In the genomic region with DNA sequence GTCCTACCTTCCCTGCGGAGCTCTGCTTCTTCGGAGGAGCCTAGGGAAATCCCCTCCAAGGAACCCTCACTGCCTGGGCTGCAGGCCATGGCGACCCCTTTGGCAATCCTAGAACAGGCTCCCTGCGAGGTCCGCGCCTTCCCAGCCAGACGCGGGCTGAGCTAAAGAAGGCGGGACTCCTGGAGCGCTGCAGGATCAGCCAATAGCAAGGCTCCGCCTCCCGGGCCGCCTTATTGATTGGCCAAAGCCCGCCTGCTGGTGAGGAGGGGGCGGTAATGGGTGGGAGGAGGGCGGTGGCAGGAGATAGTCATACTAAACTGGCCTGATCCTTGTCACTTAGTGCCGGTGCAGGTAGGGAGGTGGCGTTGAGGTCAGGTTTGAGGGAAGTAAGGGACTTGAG, we compare ENCODE assay signal across 8 mouse cellular contexts. TPM values are rescaled to one million over a fixed set of nuclear protein-coding genes. Genes with fewer than 3 reads are reported as not detected.
DNase-seq lines count a peak whose midpoint lies in the region; ATAC-seq and TF ChIP-seq lines count a peak whose summit lies in the region.

No protein-coding gene starts in this region.

- H3K27me3 ChIP-seq in intestine, postnatal 0 days (replicated peaks; ENCODE audit: control insufficient read depth, insufficient read depth, low read length): no peaks in the 10 kb centered on the region

- H3K4me3 ChIP-seq in intestine, postnatal 0 days (ENCODE audit: low read depth, low read length): peak overlapping the region; percentile 23

- no peak for ATAC-seq in CD4-positive, CD25-positive, alpha-beta regulatory T cell, adult 4 months
- peak; percentile 47 for ATAC-seq in intestine, postnatal 0 days
- peak; percentile 35; the same call in 1 of the 2 replicates for ATAC-seq in megakaryocyte-erythroid progenitor cell, adult 5-6 weeks (replicated peaks; ENCODE audit: low FRiP score, low TSS enrichment, poor library complexity, severe bottlenecking)

- peak; percentile 15 for DNase-seq in CD4-positive, CD25-positive, alpha-beta regulatory T cell, adult 2 months (ENCODE audit: low read depth, low spot score)
- DNase-seq in embryo, embryonic 9.5 days (ENCODE audit: extremely low spot score): peak; percentile 84
- peak; percentile 47 to 56 for DNase-seq in heart, adult 18-20 months
- DNase-seq in left cerebral cortex, postnatal 36 days (ENCODE audit: low spot score in 2 of 2): peak; percentile 62 to 72
- DNase-seq in right cerebral cortex, postnatal 4 days: peak; percentile 85

- H3K4me1 ChIP-seq in intestine, postnatal 0 days (replicated peaks; ENCODE audit: control insufficient read depth, insufficient read depth, low read length): no peaks in the 10 kb centered on the region

- H3K4me2 ChIP-seq in intestine, postnatal 0 days (replicated peaks; ENCODE audit: low read depth): peak overlapping the region; percentile 62

- WGBS in intestine, postnatal 0 days: under 1% methylated on average over 18 of the region's 18 CpGs

- no peak overlapping the region for H3K9ac ChIP-seq in intestine, postnatal 0 days (ENCODE audit: low read depth, low read length)

- no peak overlapping the region for H3K27ac ChIP-seq in intestine, postnatal 0 days (ENCODE audit: low read depth, low read length)

- no peaks in the 10 kb centered on the region for H3K36me3 ChIP-seq in intestine, postnatal 0 days (ENCODE audit: control insufficient read depth, insufficient read depth)

- H3K9me3 ChIP-seq in intestine, postnatal 0 days (ENCODE audit: control insufficient read depth): no peaks in the 10 kb centered on the region

- intact Hi-C loops in left cerebral cortex, postnatal 36 days (cut with DNase I): no loop called here

- TF ChIP-seq CTCF in intestine, postnatal 0 days (IDR thresholded peaks at IDR 0.05; ENCODE audit: low read depth): peak; percentile 15; the same call in 1 of the 2 replicates

RNA-seq across cellular contexts. Expression of a gene that starts 6.0 kb away (rescaled TPM):
- 1 to 10 TPM; 1.3 to 3.6 TPM for polyA plus RNA-seq in CD4-positive, CD25-positive, alpha-beta regulatory T cell, adult 4 months (2017; shearing (Covaris generic))
- 1 to 10 TPM; 1.5 to 3.1 TPM for total RNA-seq in heart, adult 18-20 months (2021)
- polyA plus RNA-seq in intestine, postnatal 0 days (2015; fragmentation: Nextera tagmentation; extraction: Ambion mirVana): 1.7 and 2.2 TPM in 2 replicates
- 100 to 1,000 TPM; 148 to 157 TPM for total RNA-seq in left cerebral cortex, postnatal 36 days (2021)
- total RNA-seq in megakaryocyte-erythroid progenitor cell, adult 5-6 weeks (2014; fragmentation: Nextera tagmentation): 3.2 and 3.7 TPM in 2 replicates
- total RNA-seq in megakaryocyte-erythroid progenitor cell, adult 5-6 weeks (2017): 3.1 and 4.2 TPM in 2 replicates

RNA-seq across cellular contexts. Expression of a gene that starts 18.8 kb away (rescaled TPM):
- not detected for polyA plus RNA-seq in CD4-positive, CD25-positive, alpha-beta regulatory T cell, adult 4 months (2017; shearing (Covaris generic))
- not detected for total RNA-seq in heart, adult 18-20 months (2021)
- polyA plus RNA-seq in intestine, postnatal 0 days (2015; fragmentation: Nextera tagmentation; extraction: Ambion mirVana): 1.2 and 3.4 TPM in 2 replicates
- not detected for total RNA-seq in left cerebral cortex, postnatal 36 days (2021)
- not detected in 2 replicates for total RNA-seq in megakaryocyte-erythroid progenitor cell, adult 5-6 weeks (2014; fragmentation: Nextera tagmentation)
- not detected in 2 replicates for total RNA-seq in megakaryocyte-erythroid progenitor cell, adult 5-6 weeks (2017)

RNA-seq across cellular contexts. Expression of a gene that starts 25.3 kb away (rescaled TPM):
- polyA plus RNA-seq in CD4-positive, CD25-positive, alpha-beta regulatory T cell, adult 4 months (2017; shearing (Covaris generic)): not detected
- total RNA-seq in heart, adult 18-20 months (2021): not detected
- 181 and 192 TPM in 2 replicates for polyA plus RNA-seq in intestine, postnatal 0 days (2015; fragmentation: Nextera tagmentation; extraction: Ambion mirVana)
- total RNA-seq in left cerebral cortex, postnatal 36 days (2021): not detected
- not detected in 2 replicates for total RNA-seq in megakaryocyte-erythroid progenitor cell, adult 5-6 weeks (2014; fragmentation: Nextera tagmentation)
- total RNA-seq in megakaryocyte-erythroid progenitor cell, adult 5-6 weeks (2017): not detected in 2 replicates

RNA-seq across cellular contexts. Expression of a gene that starts 41.0 kb away (rescaled TPM):
- not detected for polyA plus RNA-seq in CD4-positive, CD25-positive, alpha-beta regulatory T cell, adult 4 months (2017; shearing (Covaris generic))
- total RNA-seq in heart, adult 18-20 months (2021): 10 to 100 TPM; 49.0 to 52.9 TPM
- polyA plus RNA-seq in intestine, postnatal 0 days (2015; fragmentation: Nextera tagmentation; extraction: Ambion mirVana): 5.4 and 5.6 TPM in 2 replicates
- under 1 TPM in 1 of 2 experiments, not detected in 1; 0.32 TPM for total RNA-seq in left cerebral cortex, postnatal 36 days (2021)
- total RNA-seq in megakaryocyte-erythroid progenitor cell, adult 5-6 weeks (2014; fragmentation: Nextera tagmentation): not detected in 2 replicates
- total RNA-seq in megakaryocyte-erythroid progenitor cell, adult 5-6 weeks (2017): 1.8 TPM in 1 of 2 replicates, not detected in the other

RNA-seq across cellular contexts. Expression of a gene that starts 54.1 kb away (rescaled TPM):
- under 1 TPM in 1 of 2 experiments, not detected in 1; 0.42 TPM for polyA plus RNA-seq in CD4-positive, CD25-positive, alpha-beta regulatory T cell, adult 4 months (2017; shearing (Covaris generic))
- 1 to 10 TPM; 1.4 to 1.5 TPM for total RNA-seq in heart, adult 18-20 months (2021)
- polyA plus RNA-seq in intestine, postnatal 0 days (2015; fragmentation: Nextera tagmentation; extraction: Ambion mirVana): 8.1 and 8.6 TPM in 2 replicates
- 10 to 100 TPM; 69.0 to 85.2 TPM for total RNA-seq in left cerebral cortex, postnatal 36 days (2021)
- total RNA-seq in megakaryocyte-erythroid progenitor cell, adult 5-6 weeks (2014; fragmentation: Nextera tagmentation): not detected in 2 replicates
- not detected in 2 replicates for total RNA-seq in megakaryocyte-erythroid progenitor cell, adult 5-6 weeks (2017)

Comparison
In these comparisons a context has a peak if more than half of its experiments do, and no peak if none do; other contexts are left out.
1. DNase-seq: peak in every context shown above with its lines; median percentile 85 in right cerebral cortex, postnatal 4 days; 84 in embryo, embryonic 9.5 days; 67 in left cerebral cortex, postnatal 36 days; 52 in heart, adult 18-20 months; 15 in CD4-positive, CD25-positive, alpha-beta regulatory T cell, adult 2 months.
2. RNA of a gene that starts 6.0 kb away (total RNA-seq): 148 to 157 TPM in left cerebral cortex, postnatal 36 days; 3.1 to 4.2 TPM in megakaryocyte-erythroid progenitor cell, adult 5-6 weeks and 1.5 to 3.1 TPM in heart, adult 18-20 months; every median in the first group is over 10 times any median in the second.